Mouse (Mus musculus) MN1 (cell line): ENCODE results near the gene Adam19.

Experiments used
- DNase-seq: peaks from one replicate; pipeline ENCODE4 v3.0.0-alpha.2; 2016; ENCODE audit warnings: low spot score

The Adam19 gene

GRCm38 (mm10) chr11:46073850-46074688, 18.3 kb downstream of the Adam19 start:
- DNase-seq = no peak

- DNase-seq = no peak
Observed at GRCm38 (mm10) chr11:46075507-46075906, 19.7 kb downstream of the Adam19 start.

GRCm38 (mm10) chr11:46076442-46077158, 20.8 kb downstream of the Adam19 start:
- DNase-seq = no peak

- no peak for DNase-seq
Observed at GRCm38 (mm10) chr11:46077304-46077703, 21.5 kb downstream of the Adam19 start.

GRCm38 (mm10) chr11:46077732-46078375, 22.1 kb downstream of the Adam19 start:
- no peak for DNase-seq

- DNase-seq = no peak
Observed at GRCm38 (mm10) chr11:46081075-46081474, 25.3 kb downstream of the Adam19 start.

GRCm38 (mm10) chr11:46083405-46083804, 27.6 kb downstream of the Adam19 start:
- DNase-seq = no peak

- no peak for DNase-seq
Observed at GRCm38 (mm10) chr11:46083835-46084444, 28.1 kb downstream of the Adam19 start.

- DNase-seq = no peak
Observed at GRCm38 (mm10) chr11:46084568-46084967, 28.8 kb downstream of the Adam19 start.

- DNase-seq = no peak
Observed at GRCm38 (mm10) chr11:46085398-46086163, 29.8 kb downstream of the Adam19 start.

- DNase-seq = no peak
Observed at GRCm38 (mm10) chr11:46086446-46086845, 30.7 kb downstream of the Adam19 start.

GRCm38 (mm10) chr11:46089081-46089713, 33.4 kb downstream of the Adam19 start:
- no peak for DNase-seq

- no peak for DNase-seq
Observed at GRCm38 (mm10) chr11:46090036-46090725, 34.4 kb downstream of the Adam19 start.

- DNase-seq = no peak
Observed at GRCm38 (mm10) chr11:46090951-46091667, 35.3 kb downstream of the Adam19 start.

GRCm38 (mm10) chr11:46092121-46092520, 36.3 kb downstream of the Adam19 start:
- no peak for DNase-seq

- no peak for DNase-seq
Observed at GRCm38 (mm10) chr11:46095477-46096264, 39.9 kb downstream of the Adam19 start.

- no peak for DNase-seq
Observed at GRCm38 (mm10) chr11:46096265-46096649, 40.5 kb downstream of the Adam19 start.

- DNase-seq = no peak
Observed at GRCm38 (mm10) chr11:46097062-46097461, 41.3 kb downstream of the Adam19 start.

- DNase-seq = no peak
Observed at GRCm38 (mm10) chr11:46102107-46102506, 46.3 kb downstream of the Adam19 start.
